Mouse (Mus musculus) C2C12 (cell line): ENCODE measurements around the gene Hspa4.

Source experiments
- CEBPB ChIP-seq: IDR thresholded peaks from one replicate; pipeline ENCODE4 v1.6.1; 2011; ENCODE audit warnings: low read depth, mild to moderate bottlenecking, control low read depth, moderate library complexity
- CTCF ChIP-seq: IDR thresholded peaks from one replicate; pipeline ENCODE4 v1.5.1; 2011; ENCODE audit not compliant: control insufficient read depth, insufficient read depth, insufficient read length
- MYOD1 ChIP-seq: IDR thresholded peaks from one replicate; pipeline ENCODE4 v1.6.1; 2011; ENCODE audit warnings: low read depth; ENCODE audit not compliant: control insufficient read depth, insufficient read length

- TF ChIP-seq CEBPB (no peak), CTCF (no peak), MYOD1 (no peak)
Measured at GRCm38 (mm10) chr11:53243199-53243598, 57.1 kb downstream of the Hspa4 start.
